Mouse (Mus musculus) cerebellum, adult 2 months (tissue): ENCODE measurements around the gene Abt1.

Experiments used
- CTCF ChIP-seq: fragments of 200-500 bp; IDR thresholded peaks from 2 replicates; pipeline ENCODE4 v1.5.1; 2011; ENCODE audit warnings: low read depth, mild to moderate bottlenecking, control low read depth, low read length, moderate library complexity, borderline replicate concordance; ENCODE audit not compliant: insufficient read depth
- POLR2A ChIP-seq: fragments of 200-500 bp; IDR thresholded peaks from 2 replicates; pipeline ENCODE4 v1.6.1; 2011; ENCODE audit warnings: low read length, control low read depth, borderline replicate concordance; ENCODE audit not compliant: insufficient read depth

DNA sequence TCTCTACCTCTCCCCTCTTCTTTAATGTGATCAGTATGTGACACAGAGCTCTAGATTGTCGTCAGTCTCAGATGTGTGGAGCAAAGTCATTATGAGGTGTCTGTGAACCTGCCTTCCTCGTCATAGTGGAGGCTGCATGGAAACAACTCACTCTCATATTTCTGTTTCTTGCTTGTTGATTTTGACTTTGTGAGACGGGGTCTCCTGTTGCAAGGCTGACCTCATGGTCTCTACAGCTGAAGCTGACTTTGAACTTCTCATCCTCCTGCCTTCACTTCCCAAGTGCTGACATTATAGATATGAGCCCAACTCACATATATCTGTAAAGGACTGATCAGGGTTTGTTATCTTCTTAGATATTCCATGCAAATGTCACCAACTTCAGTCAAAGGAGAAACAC is 25.1 kb upstream of the Abt1 start:
- TF ChIP-seq CTCF: no peak
- TF ChIP-seq POLR2A: no peak
